Mouse (Mus musculus): Measurements from ENCODE around the gene Creg2.

DNA sequence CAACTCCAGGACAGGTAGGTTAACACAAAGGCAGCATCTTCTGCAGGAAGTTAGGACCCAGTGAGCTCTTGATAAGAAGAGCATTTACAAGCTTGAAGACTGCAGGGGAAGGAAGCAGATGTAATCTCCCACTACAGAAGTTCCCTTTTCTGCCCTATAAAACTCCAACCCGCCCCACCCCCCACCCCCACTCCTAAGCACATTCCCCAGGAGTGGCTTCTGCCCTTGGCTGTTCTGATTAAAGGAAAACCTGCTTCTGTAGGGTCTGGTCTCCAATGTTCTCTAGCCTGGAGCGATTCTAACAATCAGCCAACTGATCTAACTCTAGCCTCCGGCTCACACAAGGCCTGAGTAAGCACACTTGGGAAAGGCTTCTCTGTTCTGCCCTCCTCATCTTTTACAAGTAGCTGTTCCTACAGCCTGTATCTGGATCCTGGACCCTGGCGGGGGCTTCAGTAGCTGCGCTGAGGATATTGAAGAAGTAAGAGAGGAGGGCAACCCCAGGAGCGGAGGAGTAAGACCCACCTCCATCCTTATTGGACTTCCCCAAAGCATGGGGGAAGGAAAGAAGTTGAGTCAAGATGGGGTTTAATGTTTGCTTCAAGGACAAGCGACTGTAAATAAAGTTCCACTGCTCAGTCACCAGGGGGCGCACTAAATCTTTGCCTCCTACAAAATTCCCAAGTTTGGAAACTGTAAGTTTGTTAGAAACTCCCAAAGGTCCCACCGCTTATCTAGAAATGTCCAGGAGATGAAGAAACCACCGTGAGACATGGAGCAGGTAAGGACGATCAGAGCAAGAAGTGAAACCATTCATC lies 36.6 kb downstream of the Creg2 start:
- TF ChIP-seq CTCF (IDR thresholded peaks at IDR 0.05; ENCODE audit: borderline replicate concordance, insufficient read depth, low read length) (no peak), POLR2A (IDR thresholded peaks at IDR 0.05; ENCODE audit: low read depth, low read length) (no peak)

All from embryonic fibroblast, embryonic 13.5 days (primary cell).